Mouse (Mus musculus): ENCODE measurements around the gene Cpz.

DNA sequence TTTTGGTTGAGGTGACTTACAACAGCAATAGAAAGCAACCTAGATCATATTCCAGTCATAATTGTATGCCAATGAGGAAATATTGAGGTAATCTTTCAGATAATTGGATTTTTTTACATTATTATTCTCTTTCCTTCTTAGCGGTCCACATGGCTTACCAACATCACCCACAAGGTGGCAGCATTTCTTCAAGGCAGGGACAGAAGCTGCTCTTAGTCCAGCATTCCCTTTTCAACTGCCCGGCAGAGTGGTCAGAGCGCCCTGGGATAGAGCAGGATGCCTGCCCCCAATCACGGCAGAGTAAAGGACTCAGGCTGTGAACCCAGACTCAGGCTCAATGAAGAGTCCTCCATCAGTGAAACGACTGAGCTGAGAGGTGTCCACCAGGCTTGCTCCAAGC, 1.8 kb downstream of the Cpz start:
- TF ChIP-seq CTCF (IDR thresholded peaks at IDR 0.05; ENCODE audit: low read depth, low read length) = peak; percentile 52
- TF ChIP-seq GATA1 (IDR thresholded peaks at IDR 0.05; ENCODE audit: borderline replicate concordance, low read length) = no peak
- TF ChIP-seq POLR2AphosphoS5 (IDR thresholded peaks at IDR 0.05; ENCODE audit: insufficient replicate concordance, low read depth, low read length) = no peak
- no peak for TF ChIP-seq TAL1 (conservative IDR thresholded peaks at IDR 0.05; ENCODE audit: low read depth, low read length)

Data from G1E (cell line).